Mouse (Mus musculus) thymus, adult 2 months (tissue): ENCODE measurements around the gene Mybpc2. TPM values are rescaled to one million over a fixed set of nuclear protein-coding genes. Genes with fewer than 3 reads are reported as not detected.

Experiments
- DNase-seq: peaks from one replicate; pipeline ENCODE4 v3.0.0; 2021
- H3K27ac ChIP-seq: fragments of 200-500 bp; 2 replicates; pipeline ENCODE4 v1.5.1; 2012; ENCODE audit warnings: low read length, control low read depth; ENCODE audit not compliant: control insufficient read depth, insufficient read depth
- H3K27me3 ChIP-seq: fragments of 200-500 bp; 2 replicates; pipeline ENCODE4 v1.6.1; 2012; ENCODE audit warnings: mild to moderate bottlenecking, low read length, moderate library complexity, mixed read lengths; ENCODE audit not compliant: control insufficient read depth, insufficient read depth
- H3K36me3 ChIP-seq: fragments of 200-500 bp; 2 replicates; pipeline ENCODE4 v1.6.1; 2012; ENCODE audit warnings: mild to moderate bottlenecking, low read length, moderate library complexity; ENCODE audit not compliant: control insufficient read depth, insufficient read depth
- H3K4me1 ChIP-seq: fragments of 200-500 bp; replicated peaks from 2 replicates; pipeline ENCODE4 v1.6.1; 2012; ENCODE audit warnings: low read length; ENCODE audit not compliant: control insufficient read depth, insufficient read depth
- H3K4me3 ChIP-seq: fragments of 200-500 bp; 2 replicates; pipeline ENCODE4 v1.5.1; 2012; ENCODE audit warnings: mild to moderate bottlenecking, low read length, control low read depth, moderate library complexity; ENCODE audit not compliant: control insufficient read depth, insufficient read depth
- CTCF ChIP-seq: fragments of 200-500 bp; IDR thresholded peaks from 2 replicates; pipeline ENCODE4 v1.5.1; 2012; ENCODE audit warnings: mild to moderate bottlenecking, control low read depth, low read length, moderate library complexity, borderline replicate concordance; ENCODE audit not compliant: control insufficient read depth, poor library complexity, insufficient read depth; ENCODE audit errors: extremely low read depth
- POLR2A ChIP-seq: fragments of 200-500 bp; IDR thresholded peaks from 2 replicates; pipeline ENCODE4 v1.6.1; 2012; ENCODE audit warnings: mild to moderate bottlenecking, low read length, control low read depth, moderate library complexity; ENCODE audit not compliant: control insufficient read depth, poor library complexity, insufficient read depth; ENCODE audit errors: extremely low read depth
- WGBS: fragments of 180-500 bp; shearing (Covaris S2); methylation state at CpG from one replicate; pipeline ENCODE4 v1.1.7; 2018; 5-methylcytosine and 5-hydroxymethylcytosine counted together
- polyA plus RNA-seq: library from polyadenylated mRNA; depleted of rRNA; stranded (reverse); fragments of >200 nt; gene quantifications from 2 replicates; pipeline ENCODE4 v1.2.3, GENCODE M21; 2012

Mybpc2 gene
- polyA plus RNA-seq, 1 experiment = 0.53 TPM

GRCm38 (mm10) chr7:44534656-44535441, 10.4 kb upstream of the Mybpc2 start:
- DNase-seq = no peak
- H3K27ac ChIP-seq = no peak overlapping the region

GRCm38 (mm10) chr7:44534242-44534641, 9.8 kb upstream of the Mybpc2 start:
- WGBS = 39% methylated on average over 13 of the region's 13 CpGs
- TF ChIP-seq CTCF = no peak
- TF ChIP-seq POLR2A = no peak

More at GRCm38 (mm10) chr7:44534656-44535441, 10.4 kb upstream of the Mybpc2 start:
- TF ChIP-seq CTCF (no peak), POLR2A (no peak)
- Histone ChIP-seq H3K36me3 (peaks cover 20% of the 10 kb centered on the region), H3K4me1 (peaks cover 15% of the 10 kb centered on the region), H3K27me3 (no peaks in the 10 kb centered on the region), H3K4me3 (no peak overlapping the region)
- 73% methylated on average over 19 of the region's 19 CpGs for WGBS

GRCm38 (mm10) chr7:44533746-44534045, 9.2 kb upstream of the Mybpc2 start:
- H3K4me1 ChIP-seq = peaks cover 16% of the 10 kb centered on the region
- H3K4me3 ChIP-seq = no peak overlapping the region
- H3K36me3 ChIP-seq = peaks cover 8% of the 10 kb centered on the region

More at GRCm38 (mm10) chr7:44534242-44534641, 9.8 kb upstream of the Mybpc2 start:
- H3K27ac ChIP-seq = no peak overlapping the region
- peaks cover 13% of the 10 kb centered on the region for H3K36me3 ChIP-seq
- no peak overlapping the region for H3K4me3 ChIP-seq
- H3K4me1 ChIP-seq = peaks cover 15% of the 10 kb centered on the region
- DNase-seq = no peak
- H3K27me3 ChIP-seq = no peaks in the 10 kb centered on the region

DNA sequence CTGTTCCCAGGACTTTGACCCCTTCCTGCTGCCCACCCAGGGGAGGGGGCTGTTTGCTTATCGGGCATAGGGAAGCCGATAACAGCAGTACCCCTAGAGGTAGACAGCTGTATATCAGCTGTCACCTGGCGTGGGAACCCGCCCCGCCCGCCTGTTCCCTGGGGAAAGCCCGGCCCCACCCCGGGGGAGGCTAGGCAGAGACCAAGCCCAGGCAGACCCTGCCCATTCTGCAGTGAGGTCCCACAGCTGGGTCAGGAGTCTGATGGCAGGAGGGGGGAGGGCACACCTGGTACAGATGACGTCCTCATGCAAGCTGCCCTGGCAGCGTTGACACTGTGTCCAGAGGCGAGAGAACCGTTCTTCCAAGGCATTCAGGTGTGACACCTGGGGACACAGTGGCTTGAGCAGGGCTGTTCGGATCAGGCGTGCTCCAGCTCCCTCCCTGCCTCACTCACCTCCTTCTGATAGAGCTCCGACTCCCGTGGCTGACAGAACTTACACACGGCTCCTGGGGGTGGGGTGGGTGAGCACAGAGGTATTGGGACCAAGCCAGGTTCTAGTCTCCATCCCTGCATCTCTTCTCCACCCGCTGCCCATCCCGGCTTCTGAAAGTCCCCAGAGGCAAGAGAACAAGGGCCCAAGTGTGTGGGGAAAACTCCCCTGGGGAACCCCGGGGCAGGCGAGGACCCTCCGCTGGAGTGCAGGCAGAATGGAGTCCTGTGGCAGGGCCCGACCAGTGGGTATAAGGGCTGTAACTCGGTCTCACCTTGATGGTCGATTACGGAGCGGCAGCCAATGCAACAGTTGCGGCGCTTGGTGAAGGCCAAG, 8.7 kb upstream of the Mybpc2 start:
- Histone ChIP-seq H3K27ac (no peak overlapping the region), H3K36me3 (peaks cover 4% of the 10 kb centered on the region), H3K4me3 (no peak overlapping the region), H3K27me3 (no peaks in the 10 kb centered on the region), H3K4me1 (peaks cover 21% of the 10 kb centered on the region)
- DNase-seq = no peak
- WGBS = 95% methylated on average over 29 of the region's 29 CpGs
- TF ChIP-seq CTCF (no peak), POLR2A (no peak)

More at GRCm38 (mm10) chr7:44533746-44534045, 9.2 kb upstream of the Mybpc2 start:
- DNase-seq = no peak
- WGBS = 98% methylated on average over 12 of the region's 12 CpGs
- TF ChIP-seq POLR2A = no peak
- TF ChIP-seq CTCF = no peak
- H3K27ac ChIP-seq = no peak overlapping the region
- H3K27me3 ChIP-seq = no peaks in the 10 kb centered on the region

GRCm38 (mm10) chr7:44531946-44532732, 7.7 kb upstream of the Mybpc2 start, which contains the start of gene Spib:
TSS of gene Spib (minus strand) at chr7:44532071.
- Histone ChIP-seq H3K36me3 (peaks cover 4% of the 10 kb centered on the region; the same call in 1 of the 2 replicates), H3K4me3 (no peak within 1 kb of the TSS), H3K27me3 (no peaks in the 10 kb centered on the region), H3K27ac (no peak within 1 kb of the TSS), H3K4me1 (peaks cover 22% of the 10 kb centered on the region)
- no peak for DNase-seq
- no peak for TF ChIP-seq POLR2A
- no peak for TF ChIP-seq CTCF
- 90% methylated on average over 4 of the region's 4 CpGs for WGBS

GRCm38 (mm10) chr7:44531207-44531606, 6.8 kb upstream of the Mybpc2 start:
- H3K4me3 ChIP-seq = no peak overlapping the region
- no peak for DNase-seq
- WGBS = 5% methylated on average over 5 of the region's 5 CpGs

More at GRCm38 (mm10) chr7:44531207-44531606, 6.8 kb upstream of the Mybpc2 start:
- peaks cover 4% of the 10 kb centered on the region; the same call in 1 of the 2 replicates for H3K36me3 ChIP-seq
- TF ChIP-seq POLR2A (no peak), CTCF (no peak)
- no peaks in the 10 kb centered on the region for H3K27me3 ChIP-seq
- H3K4me1 ChIP-seq = peaks cover 22% of the 10 kb centered on the region
- no peak overlapping the region for H3K27ac ChIP-seq
